ENCODE assay signal across 15 mouse cellular contexts in genomic region chr10:4621505-4621815, GRCm38 (mm10). TPM values are rescaled to one million over a fixed set of nuclear protein-coding genes. Genes with fewer than 3 reads are reported as not detected.
A peak's percentile ranks its signal among the peaks of the same experiment; 100 is the strongest.
DNase-seq lines count a peak whose midpoint lies in the region; ATAC-seq and TF ChIP-seq lines count a peak whose summit lies in the region.
"Had no signal": no experiment of that assay in that cellular context is flagged by ENCODE, and none has a peak within 500 bp of the region (broad histone marks: within the 10 kb centered on the region; RNA-seq: fewer than 3 reads in every experiment).

No protein-coding gene starts in this region.

- DNase-seq in kidney, adult 2 months: no peak
- no peak for DNase-seq in kidney, adult 8-10 months
- DNase-seq in adrenal gland, postnatal 36 days: peak; percentile 54 to 60
- DNase-seq in intestine, embryonic 14.5 days (ENCODE audit: low spot score): no peak
- DNase-seq in MN1 (ENCODE audit: low spot score): no peak
- DNase-seq: cerebellum, adult 9-10 months; midbrain, embryonic 14.5 days had no signal

- no peaks in the 10 kb centered on the region for H3K36me3 ChIP-seq in kidney, adult 2 months (ENCODE audit: control insufficient read depth, insufficient read depth, low read length)
- H3K36me3 ChIP-seq in intestine, embryonic 14.5 days (ENCODE audit: control insufficient read depth, insufficient read depth, low read length): no peaks in the 10 kb centered on the region
- no peaks in the 10 kb centered on the region for H3K36me3 ChIP-seq in neural tube, embryonic 15.5 days
- no peaks in the 10 kb centered on the region for H3K36me3 ChIP-seq in forebrain, embryonic 13.5 days (ENCODE audit: poor library complexity, severe bottlenecking)
- H3K36me3 ChIP-seq: embryonic facial prominence, embryonic 12.5 days; forebrain, embryonic 12.5 days; hindbrain, embryonic 15.5 days; neural tube, embryonic 12.5 days had no signal

- no peak overlapping the region for H3K4me2 ChIP-seq in intestine, embryonic 14.5 days (ENCODE audit: low read length)
- no peak overlapping the region for H3K4me2 ChIP-seq in neural tube, embryonic 15.5 days
- H3K4me2 ChIP-seq in forebrain, embryonic 13.5 days: no peak overlapping the region
- H3K4me2 ChIP-seq: embryonic facial prominence, embryonic 12.5 days; forebrain, embryonic 12.5 days; hindbrain, embryonic 15.5 days; liver, embryonic 11.5 days; neural tube, embryonic 12.5 days had no signal

- no peaks in the 10 kb centered on the region for H3K27me3 ChIP-seq in kidney, adult 2 months (replicated peaks; ENCODE audit: control insufficient read depth, insufficient read depth, low read length)
- no peaks in the 10 kb centered on the region for H3K27me3 ChIP-seq in intestine, embryonic 14.5 days (replicated peaks; ENCODE audit: control insufficient read depth, insufficient read depth, low read length)
- H3K27me3 ChIP-seq in neural tube, embryonic 15.5 days (replicated peaks): no peaks in the 10 kb centered on the region
- no peaks in the 10 kb centered on the region for H3K27me3 ChIP-seq in forebrain, embryonic 13.5 days
- H3K27me3 ChIP-seq: embryonic facial prominence, embryonic 12.5 days; forebrain, embryonic 12.5 days; hindbrain, embryonic 15.5 days; neural tube, embryonic 12.5 days had no signal

- peaks cover 15% of the 10 kb centered on the region for H3K4me1 ChIP-seq in kidney, adult 2 months (ENCODE audit: control insufficient read depth, insufficient read depth, low read length)
- peaks cover 7% of the 10 kb centered on the region; the same call in 1 of the 2 replicates for H3K4me1 ChIP-seq in intestine, embryonic 14.5 days (replicated peaks; ENCODE audit: control insufficient read depth, insufficient read depth, low read length)
- no peaks in the 10 kb centered on the region for H3K4me1 ChIP-seq in neural tube, embryonic 15.5 days
- no peaks in the 10 kb centered on the region for H3K4me1 ChIP-seq in forebrain, embryonic 13.5 days
- H3K4me1 ChIP-seq: embryonic facial prominence, embryonic 12.5 days; forebrain, embryonic 12.5 days; hindbrain, embryonic 15.5 days; neural tube, embryonic 12.5 days had no signal

- no peak overlapping the region for H3K9ac ChIP-seq in intestine, embryonic 14.5 days (ENCODE audit: low read length)
- H3K9ac ChIP-seq in neural tube, embryonic 15.5 days (replicated peaks): no peak overlapping the region
- no peak overlapping the region for H3K9ac ChIP-seq in forebrain, embryonic 13.5 days
- H3K9ac ChIP-seq: embryonic facial prominence, embryonic 12.5 days; forebrain, embryonic 12.5 days; hindbrain, embryonic 15.5 days; neural tube, embryonic 12.5 days had no signal

- no peak overlapping the region for H3K4me3 ChIP-seq in kidney, adult 2 months (ENCODE audit: insufficient read depth, low read depth, low read length)
- H3K4me3 ChIP-seq in intestine, embryonic 14.5 days (ENCODE audit: low read depth, low read length): no peak overlapping the region
- H3K4me3 ChIP-seq in neural tube, embryonic 15.5 days (replicated peaks): no peak overlapping the region
- H3K4me3 ChIP-seq in forebrain, embryonic 13.5 days: no peak overlapping the region
- H3K4me3 ChIP-seq: embryonic facial prominence, embryonic 12.5 days; forebrain, embryonic 12.5 days; hindbrain, embryonic 15.5 days; neural tube, embryonic 12.5 days had no signal

- WGBS in kidney, adult 2 months: 89% methylated on average over 5 of the region's 5 CpGs
- WGBS in intestine, embryonic 14.5 days: 93% methylated on average over 5 of the region's 5 CpGs
- WGBS in neural tube, embryonic 15.5 days: 94% methylated on average over 5 of the region's 5 CpGs
- 90% methylated on average over 5 of the region's 5 CpGs for WGBS in forebrain, embryonic 13.5 days

- H3K9me3 ChIP-seq in intestine, embryonic 14.5 days (ENCODE audit: control insufficient read depth, low read length): no peaks in the 10 kb centered on the region
- no peaks in the 10 kb centered on the region for H3K9me3 ChIP-seq in neural tube, embryonic 15.5 days (replicated peaks)
- H3K9me3 ChIP-seq in forebrain, embryonic 13.5 days (replicated peaks): no peaks in the 10 kb centered on the region
- H3K9me3 ChIP-seq: embryonic facial prominence, embryonic 12.5 days; forebrain, embryonic 12.5 days; hindbrain, embryonic 15.5 days; neural tube, embryonic 12.5 days had no signal

- H3K27ac ChIP-seq in kidney, adult 2 months (ENCODE audit: insufficient read depth, low read depth, low read length): peak overlapping the region; percentile 26; the same call in 1 of the 2 replicates
- no peak overlapping the region for H3K27ac ChIP-seq in intestine, embryonic 14.5 days (ENCODE audit: low read depth)
- no peak overlapping the region for H3K27ac ChIP-seq in neural tube, embryonic 15.5 days (replicated peaks)
- H3K27ac ChIP-seq in forebrain, embryonic 13.5 days: no peak overlapping the region
- H3K27ac ChIP-seq: embryonic facial prominence, embryonic 12.5 days; forebrain, embryonic 12.5 days; hindbrain, embryonic 15.5 days; neural tube, embryonic 12.5 days had no signal

- TF ChIP-seq CTCF in kidney, adult 2 months (conservative IDR thresholded peaks at IDR 0.05; ENCODE audit: insufficient read depth, insufficient read length, low read depth, low read length): no peak

- no peak for TF ChIP-seq POLR2A in kidney, adult 2 months (IDR thresholded peaks at IDR 0.05; ENCODE audit: low read depth, low read length)

- 0 out of 2 replicates have a peak, but pooled peaks have one; percentile 36 for ATAC-seq in intestine, embryonic 14.5 days (replicated peaks; ENCODE audit: low FRiP score, low TSS enrichment, low read depth)
- ATAC-seq in megakaryocyte progenitor cell, adult 5-6 weeks (replicated peaks; ENCODE audit: poor library complexity): peak; percentile 20; the same call in 1 of the 2 replicates
- ATAC-seq in neural tube, embryonic 15.5 days (ENCODE audit: low FRiP score): no peak
- no peak for ATAC-seq in forebrain, embryonic 13.5 days

RNA-seq across cellular contexts. Expression of gene Esr1, which starts 10.1 kb away (rescaled TPM):
- polyA plus RNA-seq in kidney, adult 2 months (2012; rRNA removed): 5.1 and 6.4 TPM in 2 replicates
- 10 to 100 TPM; 14.3 to 15.0 TPM for total RNA-seq in adrenal gland, postnatal 36 days (2021)
- 0.34 and 0.70 TPM in 2 replicates for polyA plus RNA-seq in intestine, embryonic 14.5 days (2014; fragmentation: Nextera tagmentation; extraction: Ambion mirVana)
- 14.4 and 16.2 TPM in 2 replicates for total RNA-seq in megakaryocyte progenitor cell, adult 5-6 weeks (2015)
- 9.5 and 10.9 TPM in 2 replicates for total RNA-seq in megakaryocyte progenitor cell, adult 5-6 weeks (2017)
- polyA plus RNA-seq in neural tube, embryonic 15.5 days (2015; fragmentation: Nextera tagmentation; extraction: Ambion mirVana): 0.70 and 1.0 TPM in 2 replicates
- 0.04 TPM in 1 of 2 replicates, not detected in the other for polyA plus RNA-seq in forebrain, embryonic 13.5 days (2015; fragmentation: Nextera tagmentation; extraction: Ambion mirVana)

Comparison
In these comparisons a context has a peak if more than half of its experiments do, and no peak if none do; other contexts are left out.
1. DNase-seq: peak in adrenal gland, postnatal 36 days (2 of 2); none in kidney, adult 2 months (single experiment), kidney, adult 8-10 months (0 of 2), intestine, embryonic 14.5 days (single experiment) and MN1 (single experiment).
2. ATAC-seq: peak in intestine, embryonic 14.5 days (single experiment) and megakaryocyte progenitor cell, adult 5-6 weeks (single experiment); none in neural tube, embryonic 15.5 days (single experiment) and forebrain, embryonic 13.5 days (single experiment).